Mouse (Mus musculus): Measurements from ENCODE around the gene 9330182L06Rik. TPM values are rescaled to one million over a fixed set of nuclear protein-coding genes. Genes with fewer than 3 reads are reported as not detected.
A peak's percentile ranks its signal among the peaks of the same experiment; 100 is the strongest.

The 9330182L06Rik gene
- polyA plus RNA-seq, 1 experiment from 2014 or later, result 12.4 TPM

DNA sequence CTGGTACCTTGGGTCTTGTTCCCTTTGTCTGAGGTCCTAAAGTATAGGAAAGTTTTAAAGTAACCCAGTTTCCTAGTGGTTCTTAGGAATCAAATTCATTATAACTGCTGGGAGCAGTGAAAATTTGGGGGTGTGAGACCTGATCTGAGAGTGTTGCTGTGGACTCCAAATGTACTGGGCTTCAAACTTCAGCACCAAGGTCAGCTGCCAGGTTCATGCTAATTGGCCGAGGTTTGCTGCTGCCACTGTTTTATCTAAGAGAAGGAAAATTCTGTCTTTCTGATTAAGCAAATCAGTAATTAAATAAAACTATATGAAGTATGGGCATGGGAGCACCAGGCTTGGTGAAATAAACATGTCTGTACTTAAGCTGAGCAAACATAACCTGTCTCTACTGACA lies 180.2 kb downstream of the 9330182L06Rik start:
- WGBS, result 31% methylated on average over 1 of the region's 1 CpGs
- ATAC-seq (ENCODE audit: low FRiP score), result no peak

DNA sequence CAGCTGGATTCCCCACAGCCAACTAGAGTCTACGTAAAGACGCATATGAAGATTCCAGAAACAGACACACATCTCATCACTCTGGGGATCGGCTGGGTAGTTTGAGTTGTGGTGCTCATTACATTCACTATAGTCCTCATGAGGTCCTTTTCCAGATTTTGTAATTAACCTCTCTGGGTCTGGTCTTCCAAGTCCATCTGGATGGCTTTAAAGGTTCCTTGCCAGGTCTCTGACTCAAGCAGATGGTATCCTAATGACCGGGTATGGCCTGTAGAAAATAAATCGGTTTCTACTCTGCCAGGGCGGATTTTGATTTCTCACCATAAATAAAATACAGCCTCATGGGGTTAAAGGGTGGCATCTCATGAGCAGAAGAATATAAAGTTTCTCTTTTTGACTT lies 183.0 kb downstream of the 9330182L06Rik start:
- Histone ChIP-seq H3K9ac (ENCODE audit: low read depth, low read length) (no peak overlapping the region), H3K27ac (ENCODE audit: low read depth, low read length) (no peak overlapping the region), H3K9me3 (ENCODE audit: control insufficient read depth, low read length) (no peaks in the 10 kb centered on the region), H3K4me1 (replicated peaks; ENCODE audit: control insufficient read depth, insufficient read depth, low read length) (no peaks in the 10 kb centered on the region), H3K4me3 (ENCODE audit: low read depth, low read length) (no peak overlapping the region), H3K4me2 (replicated peaks; ENCODE audit: low read depth, low read length) (no peak overlapping the region), H3K27me3 (ENCODE audit: control insufficient read depth, insufficient read depth, low read length) (no peaks in the 10 kb centered on the region), H3K36me3 (ENCODE audit: control insufficient read depth, insufficient read depth, low read length) (no peaks in the 10 kb centered on the region)
- WGBS, result 93% methylated on average over 6 of the region's 6 CpGs
- ATAC-seq (ENCODE audit: low FRiP score) (no peak), DNase-seq (ENCODE audit: low spot score) (no peak)

More for the DNA sequence above, 180.2 kb downstream of the 9330182L06Rik start:
- Histone ChIP-seq H3K9me3 (ENCODE audit: control insufficient read depth, low read length) (no peaks in the 10 kb centered on the region), H3K27me3 (ENCODE audit: control insufficient read depth, insufficient read depth, low read length) (no peaks in the 10 kb centered on the region), H3K36me3 (ENCODE audit: control insufficient read depth, insufficient read depth, low read length) (no peaks in the 10 kb centered on the region), H3K4me1 (replicated peaks; ENCODE audit: control insufficient read depth, insufficient read depth, low read length) (no peaks in the 10 kb centered on the region), H3K9ac (ENCODE audit: low read depth, low read length) (no peak overlapping the region), H3K4me2 (replicated peaks; ENCODE audit: low read depth, low read length) (no peak overlapping the region), H3K27ac (ENCODE audit: low read depth, low read length) (no peak overlapping the region), H3K4me3 (ENCODE audit: low read depth, low read length) (no peak overlapping the region)
- peak; percentile 27 for DNase-seq (ENCODE audit: low spot score)

DNA sequence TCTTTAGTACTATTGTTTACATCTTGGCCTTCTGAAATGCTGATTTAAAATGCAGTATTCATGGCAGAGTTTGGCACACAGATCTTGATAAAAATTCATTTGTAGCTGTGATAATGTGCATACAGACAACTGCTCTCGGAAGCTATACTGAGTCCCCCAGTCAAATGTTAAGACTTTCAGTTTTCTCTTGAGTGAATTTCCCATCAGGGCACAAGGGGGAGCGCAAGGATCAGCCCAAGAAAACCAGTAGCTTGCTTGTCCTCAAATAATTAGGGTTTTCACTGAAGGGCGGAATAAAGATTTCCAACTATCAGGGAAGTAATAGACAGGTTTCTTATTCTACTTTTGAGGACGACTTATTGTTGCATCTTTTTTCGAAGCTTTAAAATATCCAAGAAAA lies 183.7 kb downstream of the 9330182L06Rik start:
- Histone ChIP-seq H3K4me3 (ENCODE audit: low read depth, low read length) (no peak overlapping the region), H3K4me1 (replicated peaks; ENCODE audit: control insufficient read depth, insufficient read depth, low read length) (no peaks in the 10 kb centered on the region), H3K27ac (ENCODE audit: low read depth, low read length) (no peak overlapping the region), H3K27me3 (ENCODE audit: control insufficient read depth, insufficient read depth, low read length) (no peaks in the 10 kb centered on the region), H3K36me3 (ENCODE audit: control insufficient read depth, insufficient read depth, low read length) (no peaks in the 10 kb centered on the region), H3K4me2 (replicated peaks; ENCODE audit: low read depth, low read length) (no peak overlapping the region), H3K9me3 (ENCODE audit: control insufficient read depth, low read length) (no peaks in the 10 kb centered on the region), H3K9ac (ENCODE audit: low read depth, low read length) (no peak overlapping the region)
- WGBS, result 74% methylated on average over 5 of the region's 5 CpGs
- DNase-seq (ENCODE audit: low spot score) (no peak), ATAC-seq (ENCODE audit: low FRiP score) (no peak)

DNA sequence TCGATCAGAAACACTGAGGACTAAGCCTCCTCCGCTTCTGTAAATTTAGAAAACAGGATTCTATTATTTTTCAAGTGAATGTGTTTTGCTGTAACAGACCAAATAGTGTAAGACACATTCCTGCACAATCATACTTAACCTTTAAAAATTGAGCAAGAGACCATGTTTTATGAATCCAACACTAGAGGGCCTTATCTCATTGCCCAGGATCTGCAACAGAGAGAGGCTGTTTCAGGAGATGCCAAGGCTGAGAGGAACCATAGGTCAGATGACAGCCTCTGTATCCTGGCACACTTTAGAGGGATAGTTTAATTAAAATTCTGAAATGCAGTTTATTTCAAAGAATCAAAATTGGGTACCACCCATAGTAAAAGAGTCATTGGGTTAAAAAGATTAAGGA lies 187.4 kb downstream of the 9330182L06Rik start:
- H3K9me3 ChIP-seq (ENCODE audit: control insufficient read depth, low read length), result no peaks in the 10 kb centered on the region
- H3K9ac ChIP-seq (ENCODE audit: low read depth, low read length), result no peak overlapping the region
- DNase-seq (ENCODE audit: low spot score) (no peak), ATAC-seq (ENCODE audit: low FRiP score) (no peak)
- no peak overlapping the region for H3K27ac ChIP-seq (ENCODE audit: low read depth, low read length)
- H3K4me1 ChIP-seq (replicated peaks; ENCODE audit: control insufficient read depth, insufficient read depth, low read length), result no peaks in the 10 kb centered on the region
- H3K4me2 ChIP-seq (replicated peaks; ENCODE audit: low read depth, low read length), result no peak overlapping the region
- H3K27me3 ChIP-seq (ENCODE audit: control insufficient read depth, insufficient read depth, low read length), result no peaks in the 10 kb centered on the region
- H3K36me3 ChIP-seq (ENCODE audit: control insufficient read depth, insufficient read depth, low read length), result no peaks in the 10 kb centered on the region
- 91% methylated on average over 2 of the region's 2 CpGs for WGBS
- H3K4me3 ChIP-seq (ENCODE audit: low read depth, low read length), result no peak overlapping the region

DNA sequence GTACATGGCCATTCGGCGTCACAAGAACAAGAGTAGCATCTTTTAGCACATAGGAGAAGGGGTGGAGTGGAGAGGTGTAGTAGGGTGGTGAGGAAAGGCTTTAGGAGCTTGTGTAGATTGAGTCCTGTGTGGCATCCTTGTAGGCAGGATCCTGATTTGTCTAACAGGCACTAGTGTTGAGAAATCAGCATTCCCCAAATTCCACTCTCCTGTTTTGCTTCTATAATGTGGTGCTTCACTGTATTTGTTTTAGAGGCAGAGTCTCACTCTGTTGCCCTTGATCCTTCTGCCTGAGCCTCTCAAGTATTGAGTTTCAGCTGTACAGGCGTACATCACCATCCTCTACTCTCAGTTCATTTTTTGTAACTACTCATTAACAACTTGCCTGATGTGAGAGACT lies 211.7 kb downstream of the 9330182L06Rik start:
- DNase-seq (ENCODE audit: low spot score), result no peak
- Histone ChIP-seq H3K4me1 (replicated peaks; ENCODE audit: control insufficient read depth, insufficient read depth, low read length) (no peaks in the 10 kb centered on the region), H3K9me3 (ENCODE audit: control insufficient read depth, low read length) (no peaks in the 10 kb centered on the region), H3K36me3 (ENCODE audit: control insufficient read depth, insufficient read depth, low read length) (no peaks in the 10 kb centered on the region), H3K4me3 (ENCODE audit: low read depth, low read length) (no peak overlapping the region), H3K27me3 (ENCODE audit: control insufficient read depth, insufficient read depth, low read length) (no peaks in the 10 kb centered on the region), H3K27ac (ENCODE audit: low read depth, low read length) (no peak overlapping the region), H3K4me2 (replicated peaks; ENCODE audit: low read depth, low read length) (no peak overlapping the region), H3K9ac (ENCODE audit: low read depth, low read length) (no peak overlapping the region)
- ATAC-seq (ENCODE audit: low FRiP score), result no peak
- WGBS, result 85% methylated on average over 3 of the region's 3 CpGs

DNA sequence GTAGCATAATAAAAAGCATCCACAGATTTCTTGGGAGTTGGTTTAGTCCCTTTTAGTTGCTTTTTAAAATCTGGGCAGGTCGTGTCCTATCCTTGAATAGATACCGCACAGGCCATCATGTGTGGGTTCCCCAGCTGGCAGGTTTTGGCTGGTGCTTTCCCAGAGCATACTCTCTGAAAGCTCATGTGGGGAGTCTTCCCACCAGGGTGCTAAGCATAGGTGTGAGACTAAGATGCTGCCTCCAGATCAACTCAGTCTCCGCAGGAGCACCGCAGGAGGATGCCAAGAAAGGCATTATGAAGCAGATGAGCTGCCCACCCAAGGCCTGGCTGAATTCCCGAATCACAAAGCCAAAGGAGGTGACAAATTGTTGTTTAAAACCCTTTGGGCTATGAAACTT lies 229.5 kb downstream of the 9330182L06Rik start:
- Histone ChIP-seq H3K9me3 (ENCODE audit: control insufficient read depth, low read length) (no peaks in the 10 kb centered on the region), H3K4me2 (replicated peaks; ENCODE audit: low read depth, low read length) (no peak overlapping the region), H3K4me1 (replicated peaks; ENCODE audit: control insufficient read depth, insufficient read depth, low read length) (no peaks in the 10 kb centered on the region), H3K36me3 (ENCODE audit: control insufficient read depth, insufficient read depth, low read length) (no peaks in the 10 kb centered on the region), H3K27me3 (ENCODE audit: control insufficient read depth, insufficient read depth, low read length) (no peaks in the 10 kb centered on the region), H3K27ac (ENCODE audit: low read depth, low read length) (no peak overlapping the region), H3K4me3 (ENCODE audit: low read depth, low read length) (no peak overlapping the region), H3K9ac (ENCODE audit: low read depth, low read length) (no peak overlapping the region)
- no peak for DNase-seq (ENCODE audit: low spot score)
- ATAC-seq (ENCODE audit: low FRiP score), result no peak
- WGBS, result 23% methylated on average over 5 of the region's 5 CpGs

DNA sequence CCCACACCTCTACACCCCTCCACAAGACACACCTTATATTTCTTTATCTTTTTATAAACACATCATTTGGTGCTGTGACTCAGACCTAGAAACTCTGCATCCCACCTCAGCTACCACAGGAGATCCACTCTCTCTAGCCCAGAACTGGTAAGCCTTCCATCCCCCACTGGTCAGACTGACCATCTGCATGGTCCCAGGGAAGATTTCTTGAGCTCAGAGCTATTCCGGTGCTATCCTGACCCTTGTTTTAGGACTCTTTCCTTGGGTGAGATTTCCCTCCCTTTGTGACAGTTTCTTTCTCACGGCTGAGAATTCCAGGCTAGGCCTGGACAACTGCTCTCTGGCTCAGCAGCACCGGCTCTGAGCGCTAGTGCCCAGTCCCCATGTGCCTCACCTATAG lies 231.3 kb downstream of the 9330182L06Rik start:
- 80% methylated on average over 4 of the region's 4 CpGs for WGBS
- H3K4me1 ChIP-seq (replicated peaks; ENCODE audit: control insufficient read depth, insufficient read depth, low read length), result no peaks in the 10 kb centered on the region
- no peaks in the 10 kb centered on the region for H3K27me3 ChIP-seq (ENCODE audit: control insufficient read depth, insufficient read depth, low read length)

DNA sequence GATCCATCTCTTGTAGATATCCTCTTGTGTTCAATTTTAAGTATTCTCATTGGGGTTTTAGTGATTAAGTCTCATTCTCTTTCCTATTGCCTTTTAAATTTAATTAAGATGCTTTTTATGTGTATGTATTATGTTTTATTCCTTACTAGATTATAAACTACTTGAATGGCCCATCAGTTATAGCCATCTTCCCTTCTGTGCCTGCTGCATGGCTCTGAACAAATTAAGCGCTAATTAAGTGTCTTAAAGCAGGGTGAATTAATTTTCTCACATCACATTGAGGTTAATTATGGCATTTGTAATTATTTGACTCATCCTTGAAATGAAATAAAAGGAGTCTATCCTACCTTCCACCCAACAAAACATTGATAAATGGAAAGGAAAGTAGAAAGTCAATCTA lies 245.1 kb downstream of the 9330182L06Rik start:
- DNase-seq (ENCODE audit: low spot score) (no peak), ATAC-seq (ENCODE audit: low FRiP score) (no peak)
- H3K9me3 ChIP-seq (ENCODE audit: control insufficient read depth, low read length), result no peaks in the 10 kb centered on the region
- no peak overlapping the region for H3K9ac ChIP-seq (ENCODE audit: low read depth, low read length)
- H3K36me3 ChIP-seq (ENCODE audit: control insufficient read depth, insufficient read depth, low read length), result no peaks in the 10 kb centered on the region
- H3K4me2 ChIP-seq (replicated peaks; ENCODE audit: low read depth, low read length), result no peak overlapping the region
- no peak overlapping the region for H3K4me3 ChIP-seq (ENCODE audit: low read depth, low read length)
- no peaks in the 10 kb centered on the region for H3K27me3 ChIP-seq (ENCODE audit: control insufficient read depth, insufficient read depth, low read length)
- no peak overlapping the region for H3K27ac ChIP-seq (ENCODE audit: low read depth, low read length)
- WGBS, result 100% methylated on average over 1 of the region's 1 CpGs
- no peaks in the 10 kb centered on the region for H3K4me1 ChIP-seq (replicated peaks; ENCODE audit: control insufficient read depth, insufficient read depth, low read length)

More for the DNA sequence above, 231.3 kb downstream of the 9330182L06Rik start:
- H3K4me3 ChIP-seq (ENCODE audit: low read depth, low read length), result no peak overlapping the region
- H3K9ac ChIP-seq (ENCODE audit: low read depth, low read length), result no peak overlapping the region
- DNase-seq (ENCODE audit: low spot score) (no peak), ATAC-seq (ENCODE audit: low FRiP score) (no peak)
- H3K9me3 ChIP-seq (ENCODE audit: control insufficient read depth, low read length), result no peaks in the 10 kb centered on the region
- no peak overlapping the region for H3K27ac ChIP-seq (ENCODE audit: low read depth, low read length)
- H3K36me3 ChIP-seq (ENCODE audit: control insufficient read depth, insufficient read depth, low read length), result no peaks in the 10 kb centered on the region
- H3K4me2 ChIP-seq (replicated peaks; ENCODE audit: low read depth, low read length), result no peak overlapping the region

DNA sequence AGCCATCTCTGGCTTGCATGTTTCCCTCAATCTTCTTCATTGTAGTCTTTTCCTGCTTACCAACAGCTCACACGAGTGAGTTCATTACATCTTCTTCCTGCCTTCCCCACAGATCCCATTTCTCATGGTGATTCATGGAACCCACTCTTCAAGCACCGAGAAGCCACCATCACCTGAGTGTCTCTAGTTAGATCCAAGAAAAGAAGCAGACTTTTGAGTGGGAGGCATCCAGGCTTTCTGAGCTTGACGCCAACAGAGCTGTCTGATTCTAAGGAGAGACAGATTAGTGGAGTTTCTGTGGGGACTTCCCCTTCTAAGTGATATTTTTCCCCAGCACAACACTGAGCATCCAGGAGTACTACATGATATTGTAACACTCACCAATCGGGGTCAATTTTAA lies 259.6 kb downstream of the 9330182L06Rik start:
- Histone ChIP-seq H3K36me3 (ENCODE audit: control insufficient read depth, insufficient read depth, low read length) (no peaks in the 10 kb centered on the region), H3K4me2 (replicated peaks; ENCODE audit: low read depth, low read length) (no peak overlapping the region), H3K4me1 (replicated peaks; ENCODE audit: control insufficient read depth, insufficient read depth, low read length) (no peaks in the 10 kb centered on the region), H3K9ac (ENCODE audit: low read depth, low read length) (no peak overlapping the region), H3K4me3 (ENCODE audit: low read depth, low read length) (no peak overlapping the region), H3K9me3 (ENCODE audit: control insufficient read depth, low read length) (no peaks in the 10 kb centered on the region), H3K27me3 (ENCODE audit: control insufficient read depth, insufficient read depth, low read length) (no peaks in the 10 kb centered on the region), H3K27ac (ENCODE audit: low read depth, low read length) (no peak overlapping the region)
- WGBS, result 87% methylated on average over 4 of the region's 4 CpGs
- no peak for DNase-seq (ENCODE audit: low spot score)
- no peak for ATAC-seq (ENCODE audit: low FRiP score)

Measured in hindbrain, embryonic 11.5 days (tissue).